Mouse (Mus musculus) adrenal gland, postnatal 0 days (tissue): ENCODE data around the gene Tat. TPM values are rescaled to one million over a fixed set of nuclear protein-coding genes. Genes with fewer than 3 reads are reported as not detected.

Experiments used
- polyA plus RNA-seq: library from polyadenylated mRNA; unstranded; fragments of >200 nt; fragmentation: Nextera tagmentation; extraction: Ambion mirVana; gene quantifications from 2 replicates; pipeline ENCODE4 v1.2.1, GENCODE M21; 2015

Tat gene
- 2.7 and 3.5 TPM in 2 replicates for polyA plus RNA-seq

DNA sequence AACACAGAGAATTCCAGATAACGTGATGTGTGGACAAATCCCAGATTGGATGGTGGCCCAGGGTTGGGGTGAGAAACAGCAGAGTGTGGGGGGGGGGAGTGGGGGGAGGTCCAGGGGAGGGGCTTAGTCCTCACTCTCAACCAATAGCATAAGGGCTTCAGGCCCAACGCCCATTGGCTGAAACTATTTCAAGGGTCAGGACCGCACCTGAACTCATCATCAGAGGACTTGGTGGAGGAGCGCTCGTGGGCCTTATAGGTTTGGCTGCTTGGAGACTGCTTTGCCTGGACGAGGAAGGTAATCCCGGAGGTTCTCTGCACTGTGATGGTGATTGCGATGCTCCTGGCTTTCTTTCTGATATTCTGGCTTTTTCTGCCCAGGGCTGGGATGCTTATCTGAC, at the start of gene Tat:
TSS of gene Tat (plus strand) at position 214 of the 400 bp plus-strand sequence.

DNA sequence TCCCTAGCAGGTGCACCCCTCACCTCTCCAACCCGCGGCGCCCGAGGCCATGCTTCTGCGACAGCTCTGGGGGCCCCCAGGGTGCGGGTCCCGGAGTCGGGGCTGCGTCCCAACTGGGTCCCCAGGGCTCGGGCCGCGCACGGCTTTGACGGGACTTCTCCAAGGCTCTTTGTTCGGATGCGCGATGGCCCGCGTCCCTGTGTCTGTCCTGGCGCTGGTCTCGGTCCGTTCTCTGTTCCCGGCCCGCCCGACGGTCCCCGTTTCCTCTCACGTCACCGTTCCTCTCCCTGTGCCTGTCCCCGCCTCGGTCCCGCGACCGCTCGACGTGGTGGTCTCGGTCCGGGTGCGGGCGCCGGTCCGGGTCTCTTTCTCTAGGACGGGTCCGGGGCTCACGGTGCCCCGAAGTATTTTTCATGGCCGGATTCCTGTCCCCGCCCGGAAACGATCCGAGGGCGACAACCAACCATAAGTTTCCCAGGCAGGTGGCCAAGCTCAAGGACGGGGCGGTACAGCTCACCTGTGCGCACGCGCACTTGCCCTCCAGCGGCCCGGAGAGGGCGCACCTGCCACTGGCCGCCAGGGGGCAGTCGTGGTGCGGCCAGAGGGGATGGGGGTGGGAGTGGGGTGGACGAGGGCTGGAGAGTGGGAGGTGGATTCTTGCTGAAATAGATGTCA, 28.4 kb upstream of the Tat start, which contains the start of gene Marveld3:
TSS of gene Marveld3 (minus strand) at position 511 of the 675 bp plus-strand sequence.

DNA sequence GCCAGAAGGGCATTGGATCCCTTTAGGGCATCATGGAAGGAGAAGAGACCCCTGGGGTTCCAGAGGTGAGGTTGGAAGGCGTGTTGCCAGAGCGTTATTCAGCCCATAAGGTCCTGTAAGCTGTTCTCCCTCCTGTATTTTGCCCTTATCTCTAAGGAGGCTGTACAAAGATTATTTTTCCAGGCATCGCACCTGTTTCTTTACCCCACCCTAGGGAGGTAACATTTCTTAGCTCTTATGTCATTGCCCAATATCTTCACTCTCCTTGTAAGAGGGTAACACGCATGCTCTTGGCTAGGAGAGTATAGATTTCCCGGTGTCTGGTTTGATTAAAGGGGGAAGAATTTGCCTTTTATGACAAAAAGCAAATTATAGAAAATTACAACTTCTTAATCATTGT, 49.4 kb downstream of the Tat start, which contains the start of gene Chst4:
TSS of gene Chst4 (minus strand) at position 82 of the 400 bp plus-strand sequence.

Other genes with a start within 250 kb of the Tat start
- 18.9 and 25.3 TPM in 2 replicates for gene Ap1g1, start 211.9 kb upstream of the Tat start, polyA plus RNA-seq
- gene Phlpp2, start 121.9 kb upstream of the Tat start, polyA plus RNA-seq, result 1.3 and 2.0 TPM in 2 replicates
- gene Marveld3, start 28.2 kb upstream of the Tat start, polyA plus RNA-seq, result 0.76 and 0.77 TPM in 2 replicates
- 2.6 and 3.2 TPM in 2 replicates for gene Chst4, start 49.3 kb downstream of the Tat start, polyA plus RNA-seq
- gene Zfp612, start 89.3 kb downstream of the Tat start, polyA plus RNA-seq, result 3.8 and 5.4 TPM in 2 replicates
- gene Gm21964, start 110.8 kb downstream of the Tat start, polyA plus RNA-seq, result not detected in 2 replicates
- not detected in 2 replicates for gene Gm17720, start 112.3 kb downstream of the Tat start, polyA plus RNA-seq
- 0.11 TPM in 1 of 2 replicates, not detected in the other for gene Calb2, start 177.8 kb downstream of the Tat start, polyA plus RNA-seq
- gene Cmtr2, start 225.2 kb downstream of the Tat start, polyA plus RNA-seq, result 5.3 and 6.3 TPM in 2 replicates